Mouse (Mus musculus) erythroblast, adult 5-6 weeks (primary cell): ENCODE results near the gene Ect2. TPM values are rescaled to one million over a fixed set of nuclear protein-coding genes. Genes with fewer than 3 reads are reported as not detected.

Experiments
- ATAC-seq: replicated peaks from 2 replicates; pipeline ENCODE4 v1.8.0; 2016; ENCODE audit warnings: moderate number of reproducible peaks, mild to moderate bottlenecking, moderate TSS enrichment, inconsistent platforms; ENCODE audit not compliant: poor library complexity, low FRiP score, severe bottlenecking
- total RNA-seq, 2 experiments: library from RNA; stranded (forward) in 1 of 2; stranded (reverse) in 1 of 2; fragments of 150-400 nt in 1 of 2; fragments of 200-764, 138-1000 nt in 1 of 2; gene quantifications; 2 replicates each; pipeline versions ENCODE4 v1.2.3 to v1.2.4; 2015 to 2017; ENCODE audit warnings: low replicate concordance in 2 of 2

The Ect2 gene
- total RNA-seq (2015; ENCODE audit: low replicate concordance) (20.6 and 38.9 TPM in 2 replicates), total RNA-seq (2017; ENCODE audit: low replicate concordance) (36.3 and 44.5 TPM in 2 replicates)

DNA sequence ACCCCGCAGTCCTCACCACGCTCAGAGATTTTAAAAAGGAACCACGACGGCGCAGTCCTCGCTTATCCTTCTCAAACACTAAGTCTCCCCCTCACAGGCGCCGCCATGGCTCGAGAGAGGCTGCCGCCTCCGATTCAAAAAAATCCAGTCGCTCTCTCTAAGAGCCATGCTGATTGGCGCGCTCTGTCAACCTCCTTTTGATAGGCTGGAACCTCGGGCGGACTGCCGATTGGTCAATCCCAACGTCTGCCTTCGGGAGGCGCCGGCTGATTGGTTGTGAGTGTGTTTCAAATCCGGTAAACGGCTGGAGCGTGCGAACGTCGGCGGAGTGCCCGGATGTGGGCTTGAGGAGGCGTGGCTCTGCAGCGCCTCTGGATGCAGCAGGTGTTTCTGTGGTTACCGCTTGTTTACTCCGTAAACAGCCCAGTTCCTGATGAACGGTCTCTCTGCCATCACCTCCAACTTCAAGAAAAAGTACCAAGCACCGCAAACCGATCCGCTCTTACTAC, at the start of gene Ect2:
Ect2 (minus strand) TSS at position 178 of the 509 bp plus-strand sequence.
- ATAC-seq, result peak; percentile 97

DNA sequence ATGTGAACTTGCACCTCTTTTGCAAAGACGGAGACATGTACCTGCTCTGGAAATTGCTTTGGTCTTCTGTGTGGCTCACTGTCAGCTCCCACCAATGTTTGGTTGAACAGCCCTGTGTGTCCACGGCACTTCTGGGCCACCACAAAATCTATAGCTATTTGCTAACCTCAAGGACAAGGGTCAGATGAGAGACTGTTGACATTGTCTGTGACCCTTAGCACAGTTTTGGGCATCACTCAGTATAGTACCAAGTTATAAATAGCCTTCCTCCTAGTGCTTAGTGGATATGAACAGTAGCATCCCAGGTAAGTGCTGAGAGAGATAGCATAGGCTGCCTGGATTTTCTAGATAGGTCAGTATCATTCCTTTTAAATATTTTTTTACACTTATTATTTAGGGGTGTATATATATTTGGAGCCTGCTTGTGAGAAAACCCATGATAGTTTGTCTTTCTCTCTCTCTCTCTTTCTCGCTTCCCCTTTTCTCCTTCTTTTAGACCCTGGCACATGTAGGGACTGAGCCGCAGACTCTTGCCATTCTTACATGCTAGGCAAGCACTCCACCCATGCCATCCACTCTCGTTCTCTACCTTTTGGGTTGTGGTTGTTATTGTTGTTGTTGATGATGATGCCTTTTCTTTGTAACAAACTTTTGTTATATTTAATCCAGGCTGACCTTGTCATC, 48.2 kb upstream of the Ect2 start:
- ATAC-seq, result no peak

DNA sequence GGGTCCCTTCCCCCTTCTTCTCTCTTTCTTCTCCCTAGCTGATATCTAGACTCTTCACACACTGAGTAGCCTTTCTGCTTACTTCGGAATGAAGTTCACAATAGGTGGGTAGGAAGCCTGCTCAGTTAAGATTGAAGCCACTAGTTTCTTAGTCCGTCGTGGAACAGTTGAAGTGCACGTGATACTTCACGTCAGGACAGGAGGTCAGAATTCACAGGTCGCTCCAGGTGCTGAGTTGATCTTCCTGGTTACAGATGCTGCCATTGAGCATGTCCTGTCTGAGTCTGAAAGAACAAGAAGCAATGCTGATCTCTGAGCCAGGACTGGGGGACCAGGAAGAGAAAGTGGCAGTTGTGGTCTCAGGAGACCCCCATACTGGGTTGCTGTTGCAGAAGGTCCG, 45.4 kb upstream of the Ect2 start:
- no peak for ATAC-seq

DNA sequence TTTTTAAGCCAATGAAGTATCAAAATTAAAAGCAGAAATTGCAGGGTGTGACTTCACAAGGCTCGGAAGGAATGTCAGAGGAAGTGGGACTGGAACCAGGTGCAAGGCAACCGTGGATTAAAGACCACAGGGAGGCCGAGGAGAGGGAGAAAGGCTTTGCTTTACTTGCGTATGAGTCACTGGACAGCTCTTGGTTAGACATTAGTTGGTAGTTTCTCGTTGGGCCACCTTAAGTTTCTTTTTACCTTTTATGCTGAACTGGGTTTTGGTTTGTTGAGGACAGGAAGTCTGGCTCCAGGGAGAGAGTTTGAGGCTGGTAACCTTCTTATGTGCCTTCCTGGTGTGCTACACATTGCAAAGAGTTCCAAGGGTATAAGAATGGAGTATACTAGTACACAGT, 44.1 kb upstream of the Ect2 start:
- ATAC-seq, result no peak

DNA sequence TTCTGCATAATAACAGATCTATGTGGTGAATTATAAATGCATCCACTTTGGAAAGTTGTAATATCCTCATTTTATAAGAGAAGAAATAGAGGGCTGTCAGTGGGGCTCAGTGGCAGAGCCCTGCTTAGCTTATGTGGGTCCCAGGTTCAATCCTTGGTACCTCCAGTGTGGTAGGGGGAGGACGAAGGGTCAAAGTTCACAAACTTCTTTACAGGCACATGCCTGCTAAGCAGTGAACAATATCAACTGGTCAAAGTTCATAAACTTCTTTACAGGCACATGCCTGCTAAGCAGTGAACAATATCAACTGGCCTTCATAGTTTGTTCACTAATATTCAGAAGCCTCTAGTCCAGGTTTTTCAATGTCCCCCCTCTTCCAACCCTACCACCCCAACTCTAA, 42.9 kb upstream of the Ect2 start:
- ATAC-seq, result no peak

DNA sequence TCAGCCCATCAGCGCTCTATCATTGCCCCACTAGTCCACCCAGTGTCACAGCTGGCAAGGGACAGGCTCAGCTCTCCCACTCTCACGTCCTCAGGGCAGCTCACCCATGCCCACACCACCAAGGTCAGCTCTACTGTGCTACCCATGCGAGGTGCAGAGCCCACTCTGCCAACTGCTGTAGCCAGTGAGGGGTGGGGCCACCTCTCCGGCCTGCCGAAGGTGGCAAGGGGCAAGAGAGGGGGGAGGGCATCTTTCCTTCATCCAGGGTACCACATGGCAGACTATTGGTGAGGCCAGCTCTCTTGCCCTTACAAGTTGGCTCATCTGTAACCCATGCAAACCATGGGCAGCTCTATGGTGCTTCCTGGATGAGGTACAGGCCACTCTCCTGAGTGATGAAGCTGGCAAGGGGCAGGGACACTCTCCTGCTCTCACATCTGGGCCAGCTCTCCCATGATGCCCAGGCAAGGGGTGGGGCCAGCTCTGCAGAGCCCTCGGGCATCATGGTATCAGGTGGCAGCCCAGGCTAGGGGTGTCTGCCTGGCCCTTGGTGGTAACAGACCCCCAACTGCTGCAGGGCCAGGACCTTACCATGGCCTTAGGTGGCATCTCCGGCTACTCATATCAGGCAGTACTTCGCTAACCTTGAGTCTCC, 42.0 kb upstream of the Ect2 start:
- ATAC-seq, result no peak

DNA sequence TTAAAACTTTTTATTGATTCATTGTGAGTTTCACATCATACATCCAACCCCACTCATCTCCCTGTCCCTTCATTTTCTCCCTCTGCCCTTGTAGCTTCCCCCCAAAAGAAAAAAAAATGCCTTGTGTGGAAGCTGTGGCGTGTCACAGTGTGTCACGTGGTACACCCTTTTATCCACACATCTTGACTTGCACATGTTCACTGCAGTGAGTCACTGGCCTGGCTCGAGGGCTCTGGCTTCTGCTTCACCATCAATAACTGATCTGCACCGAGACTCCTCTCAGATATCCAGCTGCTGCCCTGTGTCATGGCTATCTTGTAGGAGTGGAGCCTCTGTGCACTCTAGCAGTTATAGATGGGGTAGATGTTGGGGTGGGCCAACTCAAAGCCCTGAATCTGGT, 41.5 kb upstream of the Ect2 start:
- ATAC-seq, result no peak

DNA sequence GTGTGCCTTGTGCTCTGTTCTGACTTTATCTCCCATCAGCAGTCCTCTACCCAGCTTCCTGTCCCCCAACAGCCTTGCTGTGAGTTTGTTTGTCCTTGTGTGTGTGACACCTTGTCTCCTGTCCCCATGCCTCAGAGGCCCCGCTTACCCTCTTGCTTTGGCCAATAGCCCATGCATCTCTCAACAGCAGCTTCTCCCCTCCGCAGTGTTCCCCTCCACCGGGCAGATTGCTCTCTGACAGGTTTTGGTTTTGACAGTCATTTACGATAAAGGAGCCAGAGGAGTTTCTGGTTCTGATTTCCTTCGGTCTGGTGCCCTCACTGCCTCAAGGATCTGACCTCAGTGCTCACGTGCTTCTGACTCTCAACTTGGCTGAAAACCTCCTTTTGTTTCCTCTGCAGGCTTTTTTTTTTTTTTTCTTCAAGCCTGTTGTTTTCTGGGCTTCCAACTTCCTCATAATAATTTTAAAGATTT, 40.2 kb upstream of the Ect2 start:
- no peak for ATAC-seq

DNA sequence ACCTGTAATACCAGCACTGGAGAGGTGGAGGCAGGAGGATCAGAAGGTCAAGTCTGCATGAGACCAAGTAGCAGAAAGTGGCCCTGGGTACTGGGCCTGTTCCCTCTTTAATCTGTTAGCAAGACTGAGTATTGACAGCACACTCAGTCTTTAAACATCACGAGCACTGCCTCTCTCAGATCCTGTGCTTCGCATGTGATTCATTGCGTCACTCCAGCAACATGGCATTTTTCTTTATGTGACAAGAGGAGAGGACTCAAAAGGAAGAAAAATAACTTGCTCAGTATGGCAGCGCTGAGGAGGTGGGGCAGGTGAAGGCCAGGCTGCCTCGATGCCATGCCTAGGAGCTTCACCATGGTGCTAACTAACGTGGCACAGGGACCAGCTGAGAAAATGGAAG, 38.2 kb upstream of the Ect2 start:
- no peak for ATAC-seq

DNA sequence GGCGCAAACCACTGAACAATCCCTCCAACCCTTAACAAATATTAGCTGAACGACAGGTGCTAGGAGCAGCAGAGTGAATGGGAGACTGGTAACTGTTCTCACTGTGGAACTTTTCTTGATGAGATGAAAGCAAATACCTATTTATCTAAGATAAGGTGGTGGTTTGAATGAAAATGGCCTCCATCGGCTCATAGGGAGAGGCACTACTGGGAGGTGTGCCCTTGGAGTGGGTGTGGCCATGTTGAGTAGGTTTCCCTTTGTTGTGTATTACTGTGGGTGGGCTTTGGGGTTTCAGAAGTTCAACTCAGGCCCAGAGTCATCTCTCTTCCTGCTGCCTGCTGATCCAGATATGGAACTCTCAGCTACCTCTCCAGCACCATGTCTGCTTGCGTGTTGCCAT, 37.2 kb upstream of the Ect2 start:
- ATAC-seq, result no peak

DNA sequence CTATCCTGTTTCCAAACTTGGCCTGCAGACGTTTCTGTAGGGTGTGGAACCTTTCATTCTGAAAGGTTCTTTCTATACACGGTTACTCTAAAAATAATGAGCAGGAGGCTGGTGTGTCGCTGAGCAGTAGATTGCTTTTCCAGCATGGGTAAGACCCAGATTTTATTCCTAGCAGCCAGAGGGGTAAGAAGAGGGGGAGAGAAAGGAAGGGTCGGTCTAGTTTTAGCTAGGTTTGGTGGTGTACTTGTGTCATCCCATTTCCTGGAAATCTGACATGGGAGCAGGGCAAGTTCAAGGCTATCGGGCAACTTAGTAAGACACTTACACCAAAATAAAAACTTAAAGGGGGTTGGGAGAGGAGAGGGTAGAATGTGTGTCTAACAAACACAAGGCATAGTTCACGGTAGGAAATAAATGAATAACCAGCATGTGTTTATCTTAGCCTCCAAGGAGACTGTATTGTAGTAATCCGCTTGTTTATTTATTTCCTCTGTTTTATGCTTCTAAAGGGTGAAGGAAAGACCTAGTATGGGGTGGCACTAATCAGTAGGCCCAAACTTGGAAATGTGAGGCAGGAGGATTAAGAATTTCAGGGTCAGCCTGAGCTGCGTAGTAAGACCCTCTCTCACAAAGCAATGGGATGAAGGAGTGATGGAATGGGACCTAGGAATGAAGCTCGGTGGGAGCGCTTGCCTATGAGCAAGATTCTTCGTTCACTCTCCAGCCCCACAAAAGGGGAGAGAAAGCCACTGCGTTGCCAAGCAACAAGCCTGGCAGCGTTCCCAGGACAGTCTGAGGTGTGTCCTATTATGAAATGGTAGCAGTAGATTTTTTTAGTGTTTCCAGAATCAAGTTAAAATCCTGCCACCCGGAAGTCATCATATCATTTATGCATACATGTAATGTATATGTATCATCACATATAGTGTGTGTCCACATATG, 35.9 kb upstream of the Ect2 start:
- ATAC-seq, result no peak

DNA sequence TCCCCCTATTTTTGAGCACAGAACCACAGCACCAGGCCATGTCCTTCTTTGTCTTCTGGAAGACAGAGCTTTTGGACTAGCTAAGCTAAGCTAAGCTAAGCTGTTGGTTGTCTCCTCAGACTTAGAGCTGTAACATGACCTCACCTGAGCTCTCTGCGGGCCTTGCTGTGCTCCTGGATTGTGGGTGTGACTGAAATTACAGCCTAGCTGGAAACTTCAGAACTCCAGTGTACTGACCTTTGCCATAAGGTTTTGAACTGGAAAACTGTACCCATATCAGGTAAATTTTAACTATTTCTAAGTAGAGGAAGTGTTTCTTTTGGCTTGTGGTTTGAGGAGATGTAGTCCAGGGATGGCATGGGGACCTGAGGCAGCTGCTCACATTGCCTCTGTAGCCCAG, 34.7 kb upstream of the Ect2 start:
- no peak for ATAC-seq

DNA sequence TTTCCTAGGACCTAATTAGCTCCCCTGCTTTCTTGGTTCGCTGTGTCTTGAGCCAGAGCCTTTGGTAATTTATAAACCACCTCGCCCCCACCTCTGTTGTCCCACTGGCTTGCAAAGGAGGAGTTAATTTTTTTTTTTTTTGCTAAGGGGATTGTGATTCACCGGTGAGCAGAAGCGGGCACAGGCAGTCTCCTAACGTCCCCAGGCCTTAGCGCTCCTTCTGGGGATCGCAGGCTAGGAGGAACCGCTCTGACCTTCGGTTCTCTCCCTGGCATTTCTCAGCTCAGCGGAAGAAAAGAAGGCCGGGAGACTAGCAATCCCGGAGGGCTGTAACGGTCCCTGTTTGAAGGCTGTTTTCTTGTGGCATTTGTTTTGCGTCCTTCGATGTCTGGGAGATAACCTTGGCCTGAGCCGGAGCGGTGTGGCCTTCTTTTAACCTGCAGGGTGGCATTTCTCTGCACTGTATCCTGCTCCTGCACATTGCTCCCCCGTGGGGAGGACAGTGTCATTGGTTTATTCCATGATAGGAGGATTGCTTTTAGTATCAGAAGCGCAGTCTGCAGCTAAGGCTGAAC, 30.0 kb upstream of the Ect2 start:
- ATAC-seq, result 0 out of 2 replicates have a peak, but pooled peaks have one; percentile 34

DNA sequence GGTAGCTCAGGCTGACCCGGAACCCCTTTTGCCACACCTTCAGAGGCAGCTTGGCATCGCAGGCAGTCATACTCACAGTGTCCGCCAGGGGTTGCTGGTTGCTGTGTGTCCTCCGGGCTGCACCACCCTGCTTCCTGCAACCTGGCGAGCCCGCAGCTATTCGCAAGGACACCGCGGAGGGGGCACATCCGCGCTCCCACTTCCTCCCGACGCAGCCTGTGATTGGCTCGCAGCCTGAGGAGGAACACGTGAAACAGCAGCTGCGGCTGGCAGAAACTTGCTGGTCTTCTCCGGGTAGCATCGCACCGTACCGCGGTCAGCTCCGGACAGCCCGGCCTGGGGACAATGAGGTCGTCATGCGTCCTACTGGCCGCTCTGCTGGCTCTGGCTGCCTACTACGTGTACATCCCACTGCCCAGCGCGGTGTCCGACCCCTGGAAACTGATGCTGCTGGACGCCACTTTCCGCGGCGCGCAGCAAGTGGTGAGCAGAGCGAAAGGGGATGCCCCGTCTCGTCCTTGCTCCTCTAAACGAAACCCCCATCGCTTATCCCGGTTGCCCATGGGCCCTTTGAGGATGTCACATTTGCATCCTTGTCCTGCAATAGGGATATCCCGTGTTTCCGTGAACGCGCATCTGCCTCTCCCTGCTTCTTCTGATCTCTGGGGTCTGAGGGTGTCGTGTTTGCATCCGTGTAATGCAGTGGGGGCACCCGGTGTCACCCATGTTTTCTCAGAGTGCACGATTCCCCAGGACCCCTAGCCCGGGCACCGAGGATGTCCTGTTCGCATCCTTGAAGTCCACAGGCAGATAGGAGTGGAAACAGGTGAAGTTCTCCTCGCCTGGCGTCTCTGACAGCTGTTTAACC, 29.3 kb upstream of the Ect2 start, which contains the start of gene Nceh1:
Nceh1 (plus strand) TSS at position 233 of the 868 bp plus-strand sequence.
- peak; percentile 98 for ATAC-seq

DNA sequence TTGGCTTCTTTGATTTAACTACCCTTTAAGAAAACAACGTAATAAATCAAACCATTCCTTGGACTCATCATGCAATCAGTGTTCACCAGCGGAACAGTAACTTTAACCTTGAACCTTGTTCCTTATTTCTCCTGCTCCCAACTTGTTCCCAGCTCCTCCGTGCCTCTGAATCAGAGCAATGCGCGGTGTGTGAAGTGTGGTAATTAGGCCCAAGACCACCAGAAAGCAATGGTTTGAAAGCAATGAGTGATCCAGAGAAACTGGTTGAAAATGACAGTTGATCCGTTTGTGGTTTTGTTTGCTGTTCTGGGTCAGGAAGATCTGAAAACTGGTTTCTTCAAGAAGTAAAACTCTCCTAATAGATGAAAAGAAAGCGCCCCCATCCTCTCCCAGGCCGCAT, 26.0 kb upstream of the Ect2 start:
- ATAC-seq, result no peak

DNA sequence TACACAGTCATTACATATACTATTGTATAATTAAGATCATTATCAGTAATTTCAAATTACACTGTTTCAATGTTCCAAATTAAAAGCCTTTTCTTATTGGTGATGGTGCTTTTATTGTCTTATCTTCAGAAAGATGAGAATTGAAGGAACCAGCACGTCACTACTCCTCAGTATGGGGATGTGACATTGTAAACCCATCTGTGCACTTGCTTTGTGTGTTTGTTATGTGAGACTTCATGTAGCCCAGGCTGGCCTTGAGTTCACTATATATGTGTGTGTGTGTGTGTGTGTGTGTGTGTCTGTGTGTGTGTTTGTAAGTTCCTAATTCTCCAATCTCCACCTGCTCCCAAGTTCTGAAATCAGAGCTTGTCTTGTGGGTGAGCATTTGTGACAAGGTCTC, 16.6 kb upstream of the Ect2 start:
- ATAC-seq, result no peak

DNA sequence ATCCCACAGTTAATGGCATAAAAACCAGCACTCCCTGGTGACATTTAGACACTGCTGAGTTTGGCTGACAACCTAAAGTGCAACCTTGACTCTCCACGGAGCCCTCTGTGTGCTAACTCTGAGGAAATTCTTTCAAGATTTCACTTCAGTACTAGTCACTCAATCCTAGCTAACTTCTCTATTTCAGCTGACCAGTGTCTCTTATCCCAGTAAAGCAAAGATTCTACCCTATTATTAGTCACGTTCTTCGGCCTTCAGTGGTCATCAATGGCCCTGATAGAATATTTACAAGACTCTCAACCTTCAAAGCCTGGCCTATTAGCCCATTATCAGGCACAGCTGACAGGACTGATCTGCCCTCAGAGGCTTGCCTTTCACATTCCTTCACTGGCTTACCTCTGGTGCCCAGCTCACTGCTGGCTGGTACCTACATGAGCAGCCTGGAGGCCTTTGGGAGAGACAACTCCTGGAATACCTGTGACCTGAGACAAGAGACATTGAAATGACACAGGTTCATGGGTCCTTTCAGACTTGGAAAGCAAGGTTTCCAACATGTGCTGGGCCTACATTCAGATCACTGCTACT, 11.9 kb upstream of the Ect2 start:
- ATAC-seq, result no peak

DNA sequence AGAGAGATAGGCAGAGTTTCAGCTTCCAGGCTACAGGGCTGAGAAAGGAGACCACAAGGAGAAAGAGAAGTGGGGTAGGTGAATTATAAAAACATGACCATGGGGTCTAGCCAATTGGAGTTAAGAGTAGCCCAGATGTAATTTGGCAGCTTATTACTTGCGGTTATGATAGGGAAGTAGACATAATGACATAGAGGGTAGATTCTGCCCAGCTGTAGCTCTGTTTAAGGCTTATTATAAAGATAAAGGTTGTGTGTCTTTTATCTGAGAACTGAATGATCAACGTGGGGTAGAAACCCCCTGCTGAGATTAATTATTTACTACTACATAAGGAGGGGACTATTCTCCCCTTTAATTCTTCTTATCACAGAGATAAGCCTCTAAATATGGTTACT, 8.7 kb upstream of the Ect2 start:
- no peak for ATAC-seq
